Mouse (Mus musculus) megakaryocyte, embryonic 14.5 days (primary cell): ENCODE data around the gene Rtn1. TPM values are rescaled to one million over a fixed set of nuclear protein-coding genes. Genes with fewer than 3 reads are reported as not detected.
A peak's percentile ranks its signal among the peaks of the same experiment; 100 is the strongest.

ENCODE experiments used
- H3K27me3 ChIP-seq: replicated peaks from 2 replicates; pipeline ENCODE3; 2012; ENCODE audit warnings: inconsistent platforms
- H3K36me3 ChIP-seq: replicated peaks from 2 replicates; pipeline ENCODE3; 2012; ENCODE audit warnings: low read length, inconsistent platforms, mixed read lengths
- H3K4me1 ChIP-seq: 2 replicates; pipeline ENCODE4 v1.6.1; 2012; ENCODE audit warnings: inconsistent platforms
- H3K4me3 ChIP-seq: replicated peaks from 2 replicates; pipeline ENCODE3; 2012; ENCODE audit warnings: moderate library complexity, mild to moderate bottlenecking, inconsistent platforms
- H3K9me3 ChIP-seq: 2 replicates; pipeline ENCODE4 v1.6.1; 2012; ENCODE audit warnings: inconsistent platforms
- FLI1 ChIP-seq: IDR thresholded peaks from 2 replicates; pipeline ENCODE4 v1.6.1; 2012; ENCODE audit warnings: low read length, inconsistent platforms, mixed read lengths
- GATA1 ChIP-seq: IDR thresholded peaks from 3 replicates; pipeline ENCODE4 v1.6.1; 2012; ENCODE audit warnings: mixed read lengths, low read length, inconsistent platforms, borderline replicate concordance
- polyA plus RNA-seq: library from polyadenylated mRNA; stranded (reverse); fragments of >175 nt; gene quantifications from 2 replicates; pipeline ENCODE4 v1.2.3, GENCODE M21; 2012; ENCODE audit warnings: low replicate concordance; ENCODE audit not compliant: insufficient read depth

The Rtn1 gene
- polyA plus RNA-seq, 1 experiment = not detected

GRCm38 (mm10) chr12:72257000-72257399, 151.9 kb downstream of the Rtn1 start:
- Histone ChIP-seq H3K4me3 (no peak overlapping the region), H3K4me1 (no peaks in the 10 kb centered on the region), H3K36me3 (no peaks in the 10 kb centered on the region), H3K27me3 (no peaks in the 10 kb centered on the region), H3K9me3 (peaks cover 22% of the 10 kb centered on the region)
- TF ChIP-seq GATA1 = no peak
- TF ChIP-seq FLI1 = no peak

DNA sequence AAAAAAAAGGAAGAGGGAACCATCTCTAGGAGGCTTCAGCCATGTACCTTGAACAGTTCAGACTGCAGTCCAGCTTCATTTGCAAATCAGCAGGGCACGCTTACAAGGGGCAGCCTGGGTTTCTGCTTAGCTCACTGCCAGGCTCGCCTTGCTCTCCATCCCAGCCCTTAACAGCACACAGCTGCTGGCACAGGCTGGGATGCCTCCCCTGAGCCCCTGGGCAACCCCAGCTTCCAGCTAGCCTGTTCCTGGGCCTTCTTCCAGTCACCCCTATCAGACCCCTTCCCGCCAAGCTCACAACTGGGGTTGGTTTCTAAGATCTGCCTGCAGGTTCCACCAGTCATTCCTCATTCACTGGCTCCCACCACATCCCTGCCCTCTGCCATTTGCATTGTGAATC, 155.8 kb downstream of the Rtn1 start:
- peaks cover 28% of the 10 kb centered on the region for H3K9me3 ChIP-seq
- TF ChIP-seq GATA1 (no peak), FLI1 (no peak)

GRCm38 (mm10) chr12:72251890-72252445, 156.9 kb downstream of the Rtn1 start:
- Histone ChIP-seq H3K4me3 (no peak overlapping the region), H3K36me3 (no peaks in the 10 kb centered on the region), H3K4me1 (no peaks in the 10 kb centered on the region), H3K9me3 (peaks cover 20% of the 10 kb centered on the region), H3K27me3 (no peaks in the 10 kb centered on the region)
- TF ChIP-seq GATA1 (no peak), FLI1 (no peak)

More for the DNA sequence above, 155.8 kb downstream of the Rtn1 start:
- no peak overlapping the region for H3K4me3 ChIP-seq
- H3K4me1 ChIP-seq = no peaks in the 10 kb centered on the region
- no peaks in the 10 kb centered on the region for H3K27me3 ChIP-seq
- H3K36me3 ChIP-seq = no peaks in the 10 kb centered on the region

DNA sequence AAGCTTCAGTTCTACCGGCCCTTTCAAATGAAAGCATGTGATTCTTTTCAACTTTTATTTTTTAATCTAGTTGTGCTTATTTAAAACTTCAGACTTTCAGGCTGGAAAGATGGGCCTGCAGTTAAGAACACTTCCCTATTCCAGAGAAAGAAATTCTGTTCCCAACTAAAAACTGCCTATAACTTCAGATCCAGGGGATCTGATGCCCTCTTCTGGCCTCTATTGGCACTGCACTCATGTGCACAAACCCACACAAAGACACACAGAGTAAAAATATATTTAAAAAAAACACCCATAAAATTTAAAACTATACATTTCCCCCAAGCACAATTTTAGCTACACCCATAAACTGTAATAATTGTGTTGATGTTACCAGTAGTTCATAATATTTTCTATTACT, 163.9 kb downstream of the Rtn1 start:
- H3K36me3 ChIP-seq = no peaks in the 10 kb centered on the region
- TF ChIP-seq GATA1 = no peak
- TF ChIP-seq FLI1 = no peak
- no peaks in the 10 kb centered on the region for H3K27me3 ChIP-seq
- no peak overlapping the region for H3K4me3 ChIP-seq
- H3K9me3 ChIP-seq = peaks cover 13% of the 10 kb centered on the region
- no peaks in the 10 kb centered on the region for H3K4me1 ChIP-seq

DNA sequence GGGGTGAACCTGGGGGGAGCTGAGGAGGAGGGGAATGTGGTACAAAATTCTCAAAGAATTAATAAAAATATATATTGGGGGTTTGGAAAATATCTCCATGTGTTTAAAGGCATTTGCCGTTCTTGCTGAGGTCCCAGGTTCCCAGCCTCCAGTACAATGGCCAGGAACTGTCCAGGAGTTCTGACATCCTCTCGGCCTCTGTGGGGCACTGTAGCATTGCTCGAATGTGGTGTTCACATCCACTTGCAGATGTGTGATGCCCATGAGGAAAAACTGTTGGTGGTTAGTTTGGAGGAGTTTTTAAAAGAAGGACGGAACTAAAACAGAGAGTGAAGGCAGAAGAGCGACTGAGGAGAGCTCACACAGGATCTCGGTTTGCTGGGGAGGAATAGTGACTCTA, 166.0 kb downstream of the Rtn1 start:
- Histone ChIP-seq H3K4me1 (no peaks in the 10 kb centered on the region), H3K36me3 (no peaks in the 10 kb centered on the region), H3K27me3 (peaks cover 7% of the 10 kb centered on the region), H3K9me3 (no peaks in the 10 kb centered on the region), H3K4me3 (no peak overlapping the region)
- TF ChIP-seq GATA1 (no peak), FLI1 (no peak)

DNA sequence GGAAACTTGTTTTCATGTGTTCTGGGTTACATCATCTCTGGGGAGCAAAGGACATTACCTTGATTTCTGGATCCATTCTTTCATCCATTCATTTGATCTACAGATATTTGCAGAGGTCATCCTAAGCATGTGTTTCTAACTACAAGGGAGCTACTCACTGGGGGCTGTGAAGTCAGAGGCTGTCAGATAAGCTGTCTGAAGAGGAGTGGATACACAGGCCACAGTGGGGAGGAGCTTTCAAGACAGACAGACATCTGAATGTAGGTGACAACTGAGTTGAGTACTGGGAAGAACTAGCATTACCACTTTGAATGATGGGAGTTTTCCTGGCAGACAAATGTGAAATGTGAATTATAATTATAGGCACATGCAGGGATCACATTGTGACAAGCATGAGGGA, 168.3 kb downstream of the Rtn1 start:
- H3K9me3 ChIP-seq = no peaks in the 10 kb centered on the region
- H3K4me3 ChIP-seq = no peak overlapping the region
- peaks cover 30% of the 10 kb centered on the region for H3K27me3 ChIP-seq
- no peaks in the 10 kb centered on the region for H3K36me3 ChIP-seq
- peaks cover 8% of the 10 kb centered on the region for H3K4me1 ChIP-seq
- TF ChIP-seq GATA1 = no peak
- no peak for TF ChIP-seq FLI1

DNA sequence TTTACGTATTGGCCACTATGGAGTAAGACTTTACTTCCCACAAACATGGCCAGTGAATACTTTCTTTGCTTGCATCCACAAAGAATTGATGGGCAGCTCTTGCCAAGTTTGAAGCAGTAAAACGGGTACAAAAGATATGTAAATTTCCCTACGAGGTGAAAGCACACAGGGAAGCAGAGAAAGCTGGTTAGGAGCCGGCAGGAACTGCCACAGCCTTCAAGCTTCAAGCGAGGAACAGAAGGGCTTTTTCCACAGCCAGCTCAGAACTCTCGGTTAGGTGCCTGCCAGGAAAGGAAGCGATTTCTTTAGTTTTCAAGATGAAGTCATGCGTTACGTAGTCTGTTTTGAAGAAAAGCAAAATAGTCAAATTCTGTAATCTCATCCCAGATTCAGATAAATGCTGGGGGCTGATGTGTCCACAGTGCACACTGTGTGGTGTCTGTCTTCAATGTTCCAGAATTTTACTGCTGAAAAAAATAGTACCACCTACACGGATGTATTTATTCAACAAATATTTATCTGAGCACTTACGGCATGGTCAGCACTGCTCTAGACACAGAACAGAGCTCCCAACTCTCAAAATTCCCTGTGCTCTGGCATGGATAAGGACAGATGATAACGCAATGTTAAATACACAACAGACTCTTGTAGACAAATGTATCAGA, 169.5 kb downstream of the Rtn1 start:
- no peaks in the 10 kb centered on the region for H3K9me3 ChIP-seq
- no peak for TF ChIP-seq GATA1
- H3K36me3 ChIP-seq = no peaks in the 10 kb centered on the region
- H3K4me3 ChIP-seq = no peak overlapping the region
- peaks cover 34% of the 10 kb centered on the region for H3K27me3 ChIP-seq
- peaks cover 8% of the 10 kb centered on the region for H3K4me1 ChIP-seq

GRCm38 (mm10) chr12:72237251-72237650, 171.6 kb downstream of the Rtn1 start:
- H3K4me1 ChIP-seq = peaks cover 8% of the 10 kb centered on the region
- peaks cover 36% of the 10 kb centered on the region for H3K27me3 ChIP-seq
- no peaks in the 10 kb centered on the region for H3K9me3 ChIP-seq
- H3K4me3 ChIP-seq = no peak overlapping the region
- no peak for TF ChIP-seq FLI1
- no peak for TF ChIP-seq GATA1
- no peaks in the 10 kb centered on the region for H3K36me3 ChIP-seq

DNA sequence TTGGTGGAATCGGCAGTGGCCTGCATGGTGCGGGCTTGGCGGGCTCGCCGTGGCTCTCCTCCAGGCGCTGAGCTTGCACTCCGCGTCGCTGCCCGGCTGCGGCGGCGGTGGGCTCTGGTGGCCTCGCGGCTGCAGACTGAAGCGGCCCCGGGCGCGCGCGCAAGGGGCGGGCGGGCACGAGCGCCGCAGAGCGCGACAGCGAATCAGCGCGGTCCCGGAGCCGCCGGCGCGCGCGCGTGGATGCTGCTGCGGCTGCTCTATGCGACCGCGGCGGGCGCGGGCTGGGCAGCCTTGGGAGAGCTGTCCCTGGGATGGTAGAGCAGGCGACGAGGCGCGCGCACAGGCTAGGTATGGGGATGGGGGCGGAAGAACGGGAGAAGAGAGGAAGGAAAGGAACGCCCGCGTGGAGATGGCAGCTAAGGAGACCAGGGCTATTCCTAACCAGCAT, 172.3 kb downstream of the Rtn1 start:
- H3K9me3 ChIP-seq = no peaks in the 10 kb centered on the region
- H3K4me3 ChIP-seq = peak overlapping the region; percentile 80
- H3K4me1 ChIP-seq = peaks cover 8% of the 10 kb centered on the region
- H3K36me3 ChIP-seq = no peaks in the 10 kb centered on the region
- TF ChIP-seq FLI1 (no peak), GATA1 (no peak)
- H3K27me3 ChIP-seq = peaks cover 36% of the 10 kb centered on the region

DNA sequence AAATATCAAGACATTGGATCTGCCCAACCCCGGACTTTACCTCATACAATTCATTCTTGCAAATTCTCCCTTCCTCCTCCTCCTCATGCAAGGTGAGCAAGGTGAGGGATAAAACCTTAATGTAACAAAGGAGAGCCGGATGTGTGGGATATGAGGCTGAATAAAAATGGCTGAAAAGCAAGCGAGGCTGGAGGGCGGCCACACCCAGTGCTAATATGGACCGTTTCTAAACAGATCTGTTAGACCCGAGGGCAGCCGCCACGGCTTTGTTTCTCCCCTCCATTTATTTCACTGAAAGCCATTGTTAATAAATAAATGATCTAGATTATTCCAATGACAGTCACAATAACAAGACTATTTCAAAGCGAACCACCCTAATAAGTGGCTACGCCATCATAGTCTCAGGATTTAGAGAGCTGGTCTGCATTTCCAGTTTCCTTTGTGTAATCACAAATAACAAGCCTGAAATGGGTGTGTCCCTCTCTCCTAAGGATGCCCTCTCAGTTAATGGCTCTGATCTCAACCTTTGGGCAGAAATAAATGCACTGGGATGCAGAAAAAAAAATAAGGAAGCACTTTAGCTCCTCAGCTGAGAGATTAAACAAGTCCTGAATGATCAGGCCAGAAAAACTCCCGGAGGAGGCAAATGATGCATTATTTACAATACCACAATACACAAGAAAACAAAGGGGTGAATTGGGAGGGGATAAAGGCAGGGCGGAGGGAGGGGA, 173.1 kb downstream of the Rtn1 start:
- TF ChIP-seq GATA1 (no peak), FLI1 (no peak)
- Histone ChIP-seq H3K36me3 (no peaks in the 10 kb centered on the region), H3K4me3 (no peak overlapping the region), H3K9me3 (no peaks in the 10 kb centered on the region), H3K4me1 (peaks cover 8% of the 10 kb centered on the region), H3K27me3 (peaks cover 36% of the 10 kb centered on the region)

GRCm38 (mm10) chr12:72234966-72235365, 173.9 kb downstream of the Rtn1 start:
- Histone ChIP-seq H3K4me1 (peaks cover 8% of the 10 kb centered on the region), H3K27me3 (peaks cover 36% of the 10 kb centered on the region), H3K36me3 (no peaks in the 10 kb centered on the region), H3K9me3 (no peaks in the 10 kb centered on the region), H3K4me3 (no peak overlapping the region)
- TF ChIP-seq GATA1 = no peak
- TF ChIP-seq FLI1 = no peak
